Mouse (Mus musculus): ENCODE results near the gene Tbcel.

The Tbcel gene

GRCm38 (mm10) chr9:42486913-42487312 lies 20.7 kb downstream of the Tbcel start:
- peak in 1 of 2 experiments; percentile 59 for DNase-seq (ENCODE audit: low spot score in 2 of 2)

GRCm38 (mm10) chr9:42484667-42485066 lies 22.9 kb downstream of the Tbcel start:
- DNase-seq (ENCODE audit: low spot score in 2 of 2), result no peak

- DNase-seq (ENCODE audit: low spot score in 2 of 2), result no peak
These were observed 24.7 kb downstream of the Tbcel start for GRCm38 (mm10) chr9:42482944-42483343.

GRCm38 (mm10) chr9:42476166-42476565 lies 31.4 kb downstream of the Tbcel start:
- DNase-seq (ENCODE audit: low spot score in 2 of 2), result no peak

- no peak for DNase-seq (ENCODE audit: low spot score in 2 of 2)
These were observed 33.4 kb downstream of the Tbcel start for GRCm38 (mm10) chr9:42474244-42474643.

DNA sequence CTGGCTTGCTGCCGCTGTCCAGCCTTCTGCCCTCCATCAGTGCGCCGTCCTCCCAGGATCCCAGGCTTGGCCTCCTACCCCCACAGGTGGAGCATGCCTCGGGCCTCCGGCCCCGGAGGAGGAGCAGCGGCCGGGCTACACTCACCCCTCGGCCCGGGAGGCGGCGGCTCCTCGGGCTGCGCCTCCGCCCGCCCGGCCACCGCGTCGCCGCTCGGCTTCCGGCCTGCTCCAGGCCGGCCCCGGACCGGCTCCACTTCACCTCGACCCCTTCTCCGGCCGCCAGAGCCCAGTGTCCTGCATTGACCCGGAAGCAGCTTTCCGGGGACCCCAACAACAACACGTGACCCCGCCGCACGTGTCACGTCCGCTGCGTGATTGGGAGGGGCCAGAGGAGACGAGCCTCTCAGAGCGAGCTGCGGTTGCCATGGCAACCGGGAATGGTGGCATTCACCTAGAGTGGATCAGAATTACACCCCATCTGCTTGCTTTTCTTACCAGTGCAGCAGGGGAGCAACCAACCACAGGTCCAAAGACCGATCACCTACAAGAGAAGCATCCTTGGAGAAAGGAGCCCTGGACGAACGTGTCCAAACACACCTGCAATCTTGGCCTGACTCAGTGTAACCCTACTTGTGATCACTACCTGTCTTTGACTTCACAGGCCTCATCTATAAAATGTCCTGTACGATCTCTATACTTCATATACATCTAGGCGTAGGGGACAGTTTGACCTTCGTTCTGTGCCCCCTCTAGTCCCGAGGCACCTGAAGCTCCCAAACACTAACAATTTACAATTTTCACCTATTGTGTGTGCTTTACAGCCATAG lies 35.5 kb downstream of the Tbcel start:
- DNase-seq (ENCODE audit: low spot score in 2 of 2), result peak; percentile 72 to 77

- DNase-seq (ENCODE audit: low spot score in 2 of 2), result peak in 1 of 2 experiments; percentile 43
These were observed 36.4 kb downstream of the Tbcel start for GRCm38 (mm10) chr9:42471214-42471613.

DNA sequence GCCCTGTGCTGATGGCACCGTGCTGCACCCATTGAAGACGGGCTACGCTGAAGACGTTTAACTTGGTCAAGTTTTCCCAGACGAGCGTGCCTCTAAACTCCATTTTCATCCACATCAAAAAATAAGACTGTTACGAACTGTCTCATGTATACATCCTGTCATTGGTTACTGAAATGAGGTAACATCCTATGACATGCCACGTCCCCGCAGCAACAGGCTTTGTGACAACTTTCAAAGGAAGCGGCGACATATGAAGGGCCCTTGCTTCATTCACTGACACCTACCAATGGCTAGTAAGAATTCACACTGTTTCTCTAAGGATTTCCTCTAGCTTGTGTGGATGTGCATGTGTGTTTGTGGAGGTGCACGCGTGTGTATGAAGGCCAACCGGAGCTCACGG lies 38.3 kb downstream of the Tbcel start:
- DNase-seq (ENCODE audit: low spot score in 2 of 2), result no peak

DNA sequence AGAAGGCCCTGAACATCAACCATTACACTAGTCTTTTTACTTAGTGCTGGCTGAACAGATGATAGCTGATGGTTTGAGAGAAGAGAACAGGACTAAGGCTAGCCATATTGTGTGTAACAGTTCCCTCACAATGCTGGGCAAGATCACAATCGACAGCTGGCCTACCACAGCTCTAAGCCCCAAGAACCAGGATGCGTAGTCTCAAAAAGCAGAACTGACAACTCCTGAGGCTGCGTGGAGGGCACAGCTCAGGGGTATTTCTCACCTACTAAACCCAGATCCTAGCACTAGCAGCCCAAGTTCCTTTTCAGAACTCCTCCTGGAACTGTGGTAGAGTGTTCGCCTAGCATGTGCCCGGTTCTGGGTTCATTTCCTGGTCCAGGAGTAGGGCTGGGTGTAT lies 39.2 kb downstream of the Tbcel start:
- DNase-seq (ENCODE audit: low spot score in 2 of 2), result no peak

GRCm38 (mm10) chr9:42467116-42467815 lies 40.3 kb downstream of the Tbcel start:
- no peak for DNase-seq (ENCODE audit: low spot score in 2 of 2)

DNA sequence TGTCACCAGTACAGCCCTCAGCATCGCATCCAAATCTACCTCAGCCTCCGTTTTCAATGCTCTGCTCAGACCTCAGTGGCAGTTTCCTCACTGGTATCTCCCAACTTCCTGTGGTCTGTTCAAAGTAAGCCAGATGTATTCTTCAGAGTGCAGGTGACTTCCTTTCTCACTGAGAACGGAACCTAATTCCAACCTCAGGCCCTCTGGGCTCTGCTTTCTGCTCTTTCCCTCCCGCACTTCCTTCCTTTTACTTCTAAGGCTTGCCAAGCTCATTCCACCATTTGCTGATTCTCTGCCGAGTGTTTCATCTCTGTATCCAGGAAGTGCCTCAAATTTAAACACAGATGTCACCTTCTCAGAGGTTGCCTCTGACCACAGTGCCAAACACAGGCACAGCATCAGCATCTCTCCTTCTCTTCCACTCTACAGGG lies 41.9 kb downstream of the Tbcel start:
- no peak for DNase-seq (ENCODE audit: low spot score in 2 of 2)

DNA sequence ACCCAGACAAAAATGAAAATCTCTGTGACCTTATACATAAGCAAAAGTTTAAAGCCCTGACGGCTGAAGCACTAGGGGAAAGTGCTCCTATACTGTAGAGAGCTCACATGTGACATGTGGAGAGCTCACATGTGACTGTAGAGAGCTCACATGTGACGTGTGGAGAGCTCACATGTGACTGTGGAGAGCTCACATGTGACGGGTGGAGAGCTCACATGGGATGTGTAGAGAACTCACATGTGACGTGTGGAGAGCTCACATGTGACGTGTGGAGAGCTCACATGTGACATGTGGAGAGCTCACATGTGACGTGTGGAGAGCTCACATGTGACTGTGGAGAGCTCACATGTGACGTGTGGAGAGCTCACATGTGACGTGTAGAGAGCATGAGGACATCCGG lies 43.4 kb downstream of the Tbcel start:
- DNase-seq (ENCODE audit: low spot score in 2 of 2), result no peak

GRCm38 (mm10) chr9:42463220-42463989 lies 44.2 kb downstream of the Tbcel start:
- DNase-seq (ENCODE audit: low spot score in 2 of 2), result no peak

- DNase-seq (ENCODE audit: low spot score in 2 of 2), result no peak
These were observed 44.9 kb downstream of the Tbcel start for GRCm38 (mm10) chr9:42462585-42463219.

DNA sequence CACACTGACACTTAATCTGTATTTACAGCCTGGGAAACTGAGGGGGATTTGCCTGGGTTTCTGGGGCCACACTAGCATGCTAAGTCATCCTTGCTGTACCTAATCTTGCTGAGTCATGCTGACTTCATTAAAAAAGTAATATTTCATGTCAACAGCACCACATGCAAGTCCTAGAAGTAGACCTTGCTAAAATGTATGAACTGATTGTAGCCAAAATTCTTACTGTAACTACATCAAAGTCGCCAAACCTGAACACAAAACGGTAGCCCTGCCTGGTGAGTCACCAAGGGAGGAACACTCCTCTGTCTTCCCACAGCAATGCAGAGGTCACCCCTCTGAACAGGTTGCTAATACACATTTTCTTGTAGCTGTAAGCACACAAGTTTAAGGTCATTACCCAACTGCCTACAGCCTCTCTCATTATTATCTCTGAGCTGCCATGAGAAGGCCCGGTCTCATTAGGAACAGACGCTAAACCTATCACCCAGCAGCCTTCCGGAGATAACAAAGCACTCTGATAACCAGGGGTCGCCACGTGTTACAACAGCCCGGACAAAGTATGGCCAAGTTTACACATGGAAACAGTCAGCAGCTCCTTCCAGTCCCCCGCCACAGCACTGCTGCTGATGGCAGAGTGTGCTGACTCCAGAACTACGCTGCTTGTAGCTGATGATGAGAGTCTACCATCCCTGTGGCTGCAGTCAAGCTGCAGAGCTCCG lies 46.1 kb downstream of the Tbcel start:
- no peak for DNase-seq (ENCODE audit: low spot score in 2 of 2)

DNA sequence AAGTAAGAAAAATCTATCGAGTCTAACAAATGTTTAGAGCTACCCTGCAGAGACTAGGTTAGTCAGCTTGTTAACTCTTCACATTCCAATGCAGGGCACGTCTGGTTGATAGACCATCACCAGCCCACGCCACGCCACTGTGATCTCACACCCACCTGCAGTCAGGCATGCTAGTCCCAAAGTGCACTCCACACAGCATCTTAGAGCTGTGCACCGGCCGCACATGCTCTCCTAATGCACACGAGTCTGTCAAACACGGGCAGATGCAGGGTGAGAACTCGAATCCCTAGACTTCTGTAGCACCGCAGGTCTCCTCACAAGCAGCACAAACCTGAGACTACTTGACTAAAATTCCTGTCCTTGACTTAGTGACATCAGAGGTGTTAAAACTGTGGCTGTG lies 47.3 kb downstream of the Tbcel start:
- DNase-seq (ENCODE audit: low spot score in 2 of 2), result no peak

GRCm38 (mm10) chr9:42459736-42460135 lies 47.9 kb downstream of the Tbcel start:
- no peak for DNase-seq (ENCODE audit: low spot score in 2 of 2)

DNA sequence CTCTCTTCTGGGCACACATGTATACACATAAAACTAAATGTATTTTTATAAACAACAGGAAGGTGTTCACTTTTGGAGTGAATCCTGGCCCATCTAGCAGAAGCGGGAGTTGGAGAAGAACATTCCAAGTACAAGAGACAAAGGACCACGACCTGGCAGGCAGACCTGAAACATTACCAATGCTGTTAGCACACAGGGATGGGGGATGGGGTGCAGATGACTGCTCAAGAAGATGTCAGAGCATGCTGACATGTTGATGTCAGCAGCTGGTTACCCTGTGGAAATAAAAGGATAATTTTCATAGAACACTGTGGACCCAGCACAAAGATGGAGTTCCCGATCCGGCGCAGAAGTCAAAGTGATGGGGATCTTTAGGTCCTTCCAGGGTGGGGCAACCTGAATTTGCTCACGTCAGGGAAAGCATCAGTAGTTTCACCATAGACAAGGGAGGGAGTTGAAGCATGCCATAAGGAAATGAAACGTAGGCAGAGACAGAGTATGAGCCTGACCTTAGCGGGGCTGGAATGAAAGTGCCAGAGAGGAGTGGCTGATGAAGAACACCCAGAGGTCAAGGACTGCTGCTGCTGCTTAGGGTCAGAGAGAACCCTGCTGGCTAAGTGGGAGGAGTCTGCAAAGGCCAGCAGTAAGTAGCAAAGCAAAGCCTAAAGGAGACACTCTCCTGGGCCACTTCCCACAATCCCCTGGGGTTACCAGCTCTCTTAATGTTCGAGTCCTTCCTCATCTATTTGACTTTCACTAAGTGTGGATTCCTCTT lies 48.7 kb downstream of the Tbcel start:
- DNase-seq (ENCODE audit: low spot score in 2 of 2), result no peak

DNA sequence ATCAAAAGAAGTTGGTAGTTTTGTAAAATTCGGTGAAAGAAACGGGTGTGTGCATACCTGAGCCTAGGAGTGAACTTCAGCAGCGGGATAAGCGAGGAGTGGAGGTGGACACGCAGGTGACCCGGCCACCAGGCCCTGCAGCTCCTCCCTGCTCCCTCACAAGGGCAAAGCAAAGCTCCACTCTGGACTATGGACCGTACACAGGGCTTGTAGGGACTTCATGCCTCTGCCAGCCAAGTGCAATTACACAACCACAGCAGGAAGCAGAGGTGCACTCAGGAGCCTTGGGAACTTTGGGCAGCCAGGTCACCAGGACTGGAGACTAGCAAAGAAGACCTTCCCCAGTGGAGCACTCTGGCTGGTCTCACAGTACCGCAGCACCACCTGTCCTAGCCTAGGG lies 50.1 kb downstream of the Tbcel start:
- DNase-seq (ENCODE audit: low spot score in 2 of 2), result no peak

GRCm38 (mm10) chr9:42454364-42454763 lies 53.2 kb downstream of the Tbcel start:
- no peak for DNase-seq (ENCODE audit: low spot score in 2 of 2)
